Mouse (Mus musculus): ENCODE results near the gene Zmynd8.

- TF ChIP-seq CTCF (IDR thresholded peaks at IDR 0.05; ENCODE audit: control insufficient read depth, insufficient read depth, insufficient replicate concordance, low read depth, low read length), result no peak
- no peak for TF ChIP-seq POLR2A (IDR thresholded peaks at IDR 0.05; ENCODE audit: control insufficient read depth, low read depth, low read length)
These were observed 46.4 kb downstream of the Zmynd8 start for GRCm38 (mm10) chr2:165852453-165852852.
